Mouse (Mus musculus) limb, embryonic 13.5 days (tissue): Measurements from ENCODE around the gene Nfib. TPM values are rescaled to one million over a fixed set of nuclear protein-coding genes. Genes with fewer than 3 reads are reported as not detected.

Experiments
- ATAC-seq: fragments of 200-750 bp; cut with Nextera tagmentation; 2 replicates; pipeline ENCODE4 v1.8.0; 2017; ENCODE audit warnings: low read depth, moderate number of reproducible peaks, moderate TSS enrichment; ENCODE audit not compliant: low FRiP score
- H3K27ac ChIP-seq: fragments of 300-500 bp; sonication (generic); 2 replicates; pipeline ENCODE4 v1.5.1; 2015; ENCODE audit warnings: inconsistent platforms, mild to moderate bottlenecking, moderate library complexity
- H3K27me3 ChIP-seq: fragments of 300-500 bp; sonication (generic); 2 replicates; pipeline ENCODE4 v1.6.1; 2015; ENCODE audit warnings: mild to moderate bottlenecking, inconsistent platforms
- H3K36me3 ChIP-seq: fragments of 300-500 bp; sonication (generic); 2 replicates; pipeline ENCODE4 v1.6.1; 2015; ENCODE audit warnings: inconsistent platforms, mild to moderate bottlenecking, moderate library complexity
- H3K4me1 ChIP-seq: fragments of 300-500 bp; sonication (generic); 2 replicates; pipeline ENCODE4 v1.6.1; 2015; ENCODE audit warnings: inconsistent platforms
- H3K4me2 ChIP-seq: fragments of 300-500 bp; sonication (generic); replicated peaks from 2 replicates; pipeline ENCODE4 v1.6.1; 2015; ENCODE audit warnings: inconsistent platforms, mild to moderate bottlenecking, moderate library complexity
- H3K4me3 ChIP-seq: fragments of 300-500 bp; sonication (generic); 2 replicates; pipeline ENCODE4 v1.5.1; 2015; ENCODE audit warnings: moderate library complexity, mild to moderate bottlenecking, inconsistent platforms
- H3K9ac ChIP-seq: fragments of 300-500 bp; sonication (generic); 2 replicates; pipeline ENCODE4 v1.6.1; 2015; ENCODE audit warnings: mild to moderate bottlenecking, inconsistent platforms
- H3K9me3 ChIP-seq: fragments of 300-500 bp; sonication (generic); 2 replicates; pipeline ENCODE4 v1.6.1; 2016; ENCODE audit warnings: inconsistent platforms
- WGBS: fragments of 180-500 bp; shearing (Covaris S2); methylation state at CpG from one replicate; pipeline ENCODE4 v1.1.7; 2015; 5-methylcytosine and 5-hydroxymethylcytosine counted together
- polyA plus RNA-seq: library from polyadenylated mRNA; unstranded; fragments of >200 nt; fragmentation: Nextera tagmentation; extraction: Ambion mirVana; gene quantifications from 2 replicates; pipeline ENCODE4 v1.2.1, GENCODE M21; 2015

The Nfib gene
- polyA plus RNA-seq, 1 experiment from 2014 or later = 121 TPM

- peak; percentile 18; the same call in 1 of the 2 replicates for ATAC-seq
- WGBS = 60% methylated on average over 6 of the region's 6 CpGs
These were observed 62.4 kb downstream of the Nfib start for GRCm38 (mm10) chr4:82643022-82643733.

GRCm38 (mm10) chr4:82641066-82641680, 64.4 kb downstream of the Nfib start:
- no peak overlapping the region for H3K27ac ChIP-seq
- H3K9me3 ChIP-seq = no peaks in the 10 kb centered on the region
- H3K4me2 ChIP-seq = no peak overlapping the region
- no peak for ATAC-seq
- no peaks in the 10 kb centered on the region for H3K36me3 ChIP-seq
- H3K4me3 ChIP-seq = no peak overlapping the region
- no peak overlapping the region for H3K9ac ChIP-seq
- 82% methylated on average over 5 of the region's 5 CpGs for WGBS
- H3K4me1 ChIP-seq = peaks cover 6% of the 10 kb centered on the region
- no peaks in the 10 kb centered on the region for H3K27me3 ChIP-seq

More at GRCm38 (mm10) chr4:82643022-82643733, 62.4 kb downstream of the Nfib start:
- Histone ChIP-seq H3K4me2 (no peak overlapping the region), H3K36me3 (no peaks in the 10 kb centered on the region), H3K9ac (no peak overlapping the region), H3K4me1 (peaks cover 6% of the 10 kb centered on the region), H3K27me3 (no peaks in the 10 kb centered on the region), H3K27ac (no peak overlapping the region), H3K9me3 (no peaks in the 10 kb centered on the region), H3K4me3 (no peak overlapping the region)

GRCm38 (mm10) chr4:82638251-82638650, 67.3 kb downstream of the Nfib start:
- H3K27me3 ChIP-seq = no peaks in the 10 kb centered on the region
- no peak overlapping the region for H3K27ac ChIP-seq
- H3K4me3 ChIP-seq = no peak overlapping the region
- 93% methylated on average over 9 of the region's 9 CpGs for WGBS
- no peak overlapping the region for H3K4me2 ChIP-seq
- 0 out of 2 replicates have a peak, but pooled peaks cover 7% of the 10 kb centered on the region for H3K4me1 ChIP-seq
- peaks cover under 1% of the 10 kb centered on the region; the same call in 1 of the 2 replicates for H3K9me3 ChIP-seq
- no peak overlapping the region for H3K9ac ChIP-seq
- no peaks in the 10 kb centered on the region for H3K36me3 ChIP-seq
- ATAC-seq = no peak

GRCm38 (mm10) chr4:82637633-82638032, 67.9 kb downstream of the Nfib start:
- H3K4me2 ChIP-seq = no peak overlapping the region
- ATAC-seq = no peak
- H3K4me1 ChIP-seq = 0 out of 2 replicates have a peak, but pooled peaks cover 7% of the 10 kb centered on the region
- no peaks in the 10 kb centered on the region for H3K27me3 ChIP-seq
- H3K27ac ChIP-seq = no peak overlapping the region
- WGBS = 85% methylated on average over 4 of the region's 4 CpGs
- no peaks in the 10 kb centered on the region for H3K36me3 ChIP-seq
- H3K4me3 ChIP-seq = no peak overlapping the region
- no peak overlapping the region for H3K9ac ChIP-seq
- peaks cover 3% of the 10 kb centered on the region; the same call in 1 of the 2 replicates for H3K9me3 ChIP-seq

GRCm38 (mm10) chr4:82636658-82637057, 68.9 kb downstream of the Nfib start:
- H3K27me3 ChIP-seq = no peaks in the 10 kb centered on the region
- H3K4me3 ChIP-seq = no peak overlapping the region
- no peak for ATAC-seq
- H3K9me3 ChIP-seq = peaks cover 3% of the 10 kb centered on the region; the same call in 1 of the 2 replicates
- no peak overlapping the region for H3K9ac ChIP-seq
- 67% methylated on average over 5 of the region's 5 CpGs for WGBS
- H3K4me2 ChIP-seq = no peak overlapping the region
- 0 out of 2 replicates have a peak, but pooled peaks cover 10% of the 10 kb centered on the region for H3K4me1 ChIP-seq
- no peak overlapping the region for H3K27ac ChIP-seq
- H3K36me3 ChIP-seq = no peaks in the 10 kb centered on the region

GRCm38 (mm10) chr4:82635881-82636280, 69.7 kb downstream of the Nfib start:
- WGBS = 73% methylated on average over 5 of the region's 5 CpGs
- peaks cover 3% of the 10 kb centered on the region; the same call in 1 of the 2 replicates for H3K9me3 ChIP-seq
- ATAC-seq = no peak
- H3K36me3 ChIP-seq = no peaks in the 10 kb centered on the region
- no peak overlapping the region for H3K4me3 ChIP-seq
- H3K27me3 ChIP-seq = no peaks in the 10 kb centered on the region
- H3K9ac ChIP-seq = no peak overlapping the region
- 0 out of 2 replicates have a peak, but pooled peaks cover 10% of the 10 kb centered on the region for H3K4me1 ChIP-seq
- no peak overlapping the region for H3K4me2 ChIP-seq
- H3K27ac ChIP-seq = no peak overlapping the region

- Histone ChIP-seq H3K9me3 (peaks cover 3% of the 10 kb centered on the region; the same call in 1 of the 2 replicates), H3K27ac (no peak overlapping the region), H3K36me3 (no peaks in the 10 kb centered on the region), H3K4me3 (no peak overlapping the region), H3K9ac (no peak overlapping the region), H3K27me3 (no peaks in the 10 kb centered on the region), H3K4me2 (no peak overlapping the region), H3K4me1 (0 out of 2 replicates have a peak, but pooled peaks cover 10% of the 10 kb centered on the region)
- WGBS = 89% methylated on average over 11 of the region's 11 CpGs
- no peak for ATAC-seq
These were observed 70.4 kb downstream of the Nfib start for GRCm38 (mm10) chr4:82635118-82635517.

GRCm38 (mm10) chr4:82634365-82634764, 71.2 kb downstream of the Nfib start:
- ATAC-seq = peak; percentile 48; the same call in 1 of the 2 replicates

GRCm38 (mm10) chr4:82624285-82625045, 81.1 kb downstream of the Nfib start:
- Histone ChIP-seq H3K9ac (no peak overlapping the region), H3K27me3 (no peaks in the 10 kb centered on the region), H3K36me3 (no peaks in the 10 kb centered on the region), H3K27ac (peak overlapping the region; percentile 80; the same call in 1 of the 2 replicates), H3K4me1 (peaks cover 43% of the 10 kb centered on the region), H3K4me3 (no peak overlapping the region), H3K9me3 (no peaks in the 10 kb centered on the region), H3K4me2 (no peak overlapping the region)
- 70% methylated on average over 8 of the region's 8 CpGs for WGBS
- no peak for ATAC-seq

More at GRCm38 (mm10) chr4:82634365-82634764, 71.2 kb downstream of the Nfib start:
- Histone ChIP-seq H3K36me3 (no peaks in the 10 kb centered on the region), H3K9me3 (peaks cover 3% of the 10 kb centered on the region; the same call in 1 of the 2 replicates), H3K4me2 (peak overlapping the region; percentile 3; the same call in 1 of the 2 replicates), H3K4me1 (0 out of 2 replicates have a peak, but pooled peaks cover 10% of the 10 kb centered on the region), H3K4me3 (no peak overlapping the region), H3K27me3 (no peaks in the 10 kb centered on the region), H3K9ac (no peak overlapping the region), H3K27ac (no peak overlapping the region)
- 25% methylated on average over 7 of the region's 7 CpGs for WGBS

GRCm38 (mm10) chr4:82623835-82624234, 81.7 kb downstream of the Nfib start:
- no peak overlapping the region for H3K9ac ChIP-seq
- H3K36me3 ChIP-seq = no peaks in the 10 kb centered on the region
- H3K4me3 ChIP-seq = no peak overlapping the region
- no peak for ATAC-seq
- H3K4me2 ChIP-seq = no peak overlapping the region
- H3K4me1 ChIP-seq = peaks cover 43% of the 10 kb centered on the region
- WGBS = 71% methylated on average over 4 of the region's 4 CpGs
- H3K27ac ChIP-seq = peak overlapping the region; percentile 80
- H3K27me3 ChIP-seq = no peaks in the 10 kb centered on the region
- H3K9me3 ChIP-seq = no peaks in the 10 kb centered on the region

- Histone ChIP-seq H3K4me2 (peak overlapping the region; percentile 0; the same call in 1 of the 2 replicates), H3K4me3 (no peak overlapping the region), H3K9ac (no peak overlapping the region), H3K4me1 (peaks cover 48% of the 10 kb centered on the region), H3K36me3 (no peaks in the 10 kb centered on the region), H3K9me3 (no peaks in the 10 kb centered on the region), H3K27ac (peak overlapping the region; percentile 80), H3K27me3 (no peaks in the 10 kb centered on the region)
- no peak for ATAC-seq
- 44% methylated on average over 12 of the region's 12 CpGs for WGBS
These were observed 82.4 kb downstream of the Nfib start for GRCm38 (mm10) chr4:82623081-82623538.
